Mouse (Mus musculus) layer of hippocampus, postnatal 36 days (tissue): ENCODE measurements around the gene Eya3. TPM values are rescaled to one million over a fixed set of nuclear protein-coding genes. Genes with fewer than 3 reads are reported as not detected.
"Not testable (repeated sequence)": the region's sequence is repeated elsewhere in the genome, so short reads cannot be mapped to it uniquely, and the experiment has no call there.

Experiments
- DNase-seq, 2 experiments: peaks; one replicate each; pipeline ENCODE4 v3.0.0; 2022
- total RNA-seq, 2 experiments: library from RNA; stranded (reverse); gene quantifications; 2 replicates each; pipeline ENCODE4 v1.2.3; 2021

The Eya3 gene
- total RNA-seq, 2 experiments from 2014 or later: 24.2 to 24.3 TPM

GRCm38 (mm10) chr4:132649271-132649999 lies 10.6 kb downstream of the Eya3 start:
- no peak for DNase-seq

GRCm38 (mm10) chr4:132652842-132653241 lies 14.1 kb downstream of the Eya3 start:
- DNase-seq: peak in 1 of 2 experiments; percentile 13

GRCm38 (mm10) chr4:132653799-132654198 lies 15.0 kb downstream of the Eya3 start:
- no peak for DNase-seq

GRCm38 (mm10) chr4:132655290-132655689 lies 16.5 kb downstream of the Eya3 start:
- DNase-seq: no peak

GRCm38 (mm10) chr4:132659106-132659505 lies 20.3 kb downstream of the Eya3 start:
- no peak for DNase-seq

GRCm38 (mm10) chr4:132672697-132673096 lies 33.9 kb downstream of the Eya3 start:
- no peak for DNase-seq

GRCm38 (mm10) chr4:132676771-132677539 lies 38.2 kb downstream of the Eya3 start:
- DNase-seq: peak in 1 of 2 experiments; percentile 16

- DNase-seq: no peak
These were observed 50.8 kb downstream of the Eya3 start for GRCm38 (mm10) chr4:132689634-132690033.

- DNase-seq: no peak
These were observed 54.6 kb downstream of the Eya3 start for GRCm38 (mm10) chr4:132693366-132693765.

GRCm38 (mm10) chr4:132702076-132702475 lies 63.3 kb downstream of the Eya3 start:
- no peak for DNase-seq

- DNase-seq: no peak
These were observed 68.1 kb downstream of the Eya3 start for GRCm38 (mm10) chr4:132706885-132707284.

GRCm38 (mm10) chr4:132713181-132713580 lies 74.4 kb downstream of the Eya3 start:
- DNase-seq: no peak

- no peak for DNase-seq
These were observed 79.5 kb downstream of the Eya3 start for GRCm38 (mm10) chr4:132718251-132718650.

GRCm38 (mm10) chr4:132728233-132728632 lies 89.4 kb downstream of the Eya3 start:
- DNase-seq: no peak

- DNase-seq: no peak
These were observed 92.8 kb downstream of the Eya3 start for GRCm38 (mm10) chr4:132731616-132732015.

GRCm38 (mm10) chr4:132732148-132732684 lies 93.4 kb downstream of the Eya3 start, which contains the start of gene Xkr8:
Gene Xkr8, minus strand, starts transcription at chr4:132732546.
- DNase-seq: peak; percentile 58 to 71

GRCm38 (mm10) chr4:132733071-132733770 lies 94.4 kb downstream of the Eya3 start:
- DNase-seq: no peak

- DNase-seq: no peak
These were observed 96.0 kb downstream of the Eya3 start for GRCm38 (mm10) chr4:132734766-132735165.

- DNase-seq: no peak
These were observed 96.6 kb downstream of the Eya3 start for GRCm38 (mm10) chr4:132735389-132735788.

- no peak for DNase-seq
These were observed 97.1 kb downstream of the Eya3 start for GRCm38 (mm10) chr4:132735894-132736293.

- not testable (repeated sequence) for DNase-seq
These were observed 98.4 kb downstream of the Eya3 start for GRCm38 (mm10) chr4:132737154-132737553.

- DNase-seq: no peak
These were observed 102.7 kb downstream of the Eya3 start for GRCm38 (mm10) chr4:132741491-132741890.
